Mouse (Mus musculus) limb, embryonic 11.5 days (tissue): ENCODE data around the gene Nuak1. TPM values are rescaled to one million over a fixed set of nuclear protein-coding genes. Genes with fewer than 3 reads are reported as not detected.

ENCODE experiments used
- ATAC-seq: fragments of 200-750 bp; cut with Nextera tagmentation; 2 replicates; pipeline ENCODE4 v1.8.0; 2017; ENCODE audit warnings: low read depth; ENCODE audit not compliant: insufficient number of reproducible peaks, low FRiP score, low TSS enrichment
- DNase-seq: peaks from one replicate; pipeline ENCODE4 v3.0.0-alpha.2; 2015; ENCODE audit warnings: low spot score
- H3K27ac ChIP-seq: fragments of 300-500 bp; sonication (generic); replicated peaks from 2 replicates; pipeline ENCODE4 v1.5.1; 2014; ENCODE audit warnings: low read depth, mild to moderate bottlenecking, low read length
- H3K27me3 ChIP-seq: fragments of 300-500 bp; sonication (generic); 2 replicates; pipeline ENCODE4 v1.6.1; 2014; ENCODE audit warnings: mild to moderate bottlenecking, low read length, mixed read lengths; ENCODE audit not compliant: control insufficient read depth, insufficient read depth
- H3K36me3 ChIP-seq: fragments of 300-500 bp; sonication (generic); 2 replicates; pipeline ENCODE4 v1.6.1; 2014; ENCODE audit warnings: mild to moderate bottlenecking, low read length, moderate library complexity, mixed read lengths; ENCODE audit not compliant: control insufficient read depth, insufficient read depth
- H3K4me1 ChIP-seq: fragments of 300-500 bp; sonication (generic); 2 replicates; pipeline ENCODE4 v1.6.1; 2014; ENCODE audit warnings: low read length, mixed read lengths; ENCODE audit not compliant: control insufficient read depth, insufficient read depth
- H3K4me2 ChIP-seq: fragments of 300-500 bp; sonication (generic); 2 replicates; pipeline ENCODE4 v1.6.1; 2014; ENCODE audit warnings: low read depth, mild to moderate bottlenecking, moderate library complexity; ENCODE audit not compliant: severe bottlenecking
- H3K4me3 ChIP-seq: fragments of 300-500 bp; sonication (generic); 2 replicates; pipeline ENCODE4 v1.5.1; 2014; ENCODE audit warnings: low read depth, low read length
- H3K9ac ChIP-seq: fragments of 300-500 bp; sonication (generic); 2 replicates; pipeline ENCODE4 v1.6.1; 2014; ENCODE audit warnings: mild to moderate bottlenecking, low read length
- H3K9me3 ChIP-seq: fragments of 300-500 bp; sonication (generic); 2 replicates; pipeline ENCODE4 v1.6.1; 2016; ENCODE audit warnings: low read length; ENCODE audit not compliant: control insufficient read depth
- WGBS: fragments of 180-500 bp; shearing (Covaris S2); extraction: QIAGEN DNeasy Blood & Tissue Kit; methylation state at CpG from one replicate; pipeline ENCODE4 v1.1.7; 2014; 5-methylcytosine and 5-hydroxymethylcytosine counted together
- polyA plus RNA-seq: library from polyadenylated mRNA; unstranded; fragments of >200 nt; fragmentation: Nextera tagmentation; extraction: Ambion mirVana; gene quantifications from 2 replicates; pipeline ENCODE4 v1.2.1, GENCODE M21; 2014

The Nuak1 gene
- polyA plus RNA-seq, 1 experiment from 2014 or later, result 2.0 TPM

- Histone ChIP-seq H3K27me3 (no peaks in the 10 kb centered on the region), H3K4me3 (no peak overlapping the region), H3K4me2 (no peak overlapping the region), H3K27ac (no peak overlapping the region), H3K9ac (no peak overlapping the region), H3K9me3 (no peaks in the 10 kb centered on the region), H3K4me1 (no peaks in the 10 kb centered on the region), H3K36me3 (no peaks in the 10 kb centered on the region)
- DNase-seq (no peak), ATAC-seq (no peak)
- WGBS, result 88% methylated on average over 9 of the region's 9 CpGs
Measured at GRCm38 (mm10) chr10:84457539-84457938, 17.1 kb upstream of the Nuak1 start.

GRCm38 (mm10) chr10:84456632-84457320, 16.4 kb upstream of the Nuak1 start:
- Histone ChIP-seq H3K27ac (no peak overlapping the region), H3K9ac (no peak overlapping the region), H3K4me2 (no peak overlapping the region), H3K9me3 (no peaks in the 10 kb centered on the region), H3K36me3 (no peaks in the 10 kb centered on the region), H3K4me3 (no peak overlapping the region), H3K27me3 (no peaks in the 10 kb centered on the region), H3K4me1 (no peaks in the 10 kb centered on the region)
- DNase-seq (no peak), ATAC-seq (no peak)
- WGBS, result 69% methylated on average over 9 of the region's 9 CpGs

GRCm38 (mm10) chr10:84451883-84452282, 11.5 kb upstream of the Nuak1 start:
- H3K9me3 ChIP-seq, result no peaks in the 10 kb centered on the region
- ATAC-seq (no peak), DNase-seq (no peak)
- H3K36me3 ChIP-seq, result no peaks in the 10 kb centered on the region
- 62% methylated on average over 4 of the region's 4 CpGs for WGBS
- H3K9ac ChIP-seq, result no peak overlapping the region
- no peaks in the 10 kb centered on the region for H3K27me3 ChIP-seq
- no peak overlapping the region for H3K27ac ChIP-seq
- H3K4me3 ChIP-seq, result no peak overlapping the region
- no peak overlapping the region for H3K4me2 ChIP-seq
- H3K4me1 ChIP-seq, result no peaks in the 10 kb centered on the region; the same call in 1 of the 2 replicates

- H3K4me2 ChIP-seq, result no peak overlapping the region
- no peak overlapping the region for H3K27ac ChIP-seq
- H3K36me3 ChIP-seq, result no peaks in the 10 kb centered on the region
- no peaks in the 10 kb centered on the region; the same call in 1 of the 2 replicates for H3K4me1 ChIP-seq
- 2% methylated on average over 10 of the region's 10 CpGs for WGBS
- ATAC-seq (no peak), DNase-seq (peak; percentile 91)
- H3K9ac ChIP-seq, result no peak overlapping the region
- no peak overlapping the region for H3K4me3 ChIP-seq
- H3K9me3 ChIP-seq, result no peaks in the 10 kb centered on the region
- H3K27me3 ChIP-seq, result no peaks in the 10 kb centered on the region
Measured at GRCm38 (mm10) chr10:84450654-84451053, 10.3 kb upstream of the Nuak1 start.

GRCm38 (mm10) chr10:84449733-84450132, 9.3 kb upstream of the Nuak1 start:
- Histone ChIP-seq H3K27me3 (no peaks in the 10 kb centered on the region), H3K4me3 (no peak overlapping the region), H3K36me3 (no peaks in the 10 kb centered on the region), H3K9ac (no peak overlapping the region), H3K27ac (no peak overlapping the region), H3K4me1 (no peaks in the 10 kb centered on the region; the same call in 1 of the 2 replicates), H3K9me3 (no peaks in the 10 kb centered on the region), H3K4me2 (no peak overlapping the region)
- DNase-seq (no peak), ATAC-seq (no peak)
- WGBS, result 71% methylated on average over 8 of the region's 8 CpGs

GRCm38 (mm10) chr10:84447411-84447821, 7.0 kb upstream of the Nuak1 start:
- peaks cover 3% of the 10 kb centered on the region for H3K4me1 ChIP-seq
- DNase-seq, result no peak
- no peaks in the 10 kb centered on the region for H3K27me3 ChIP-seq
- no peak overlapping the region for H3K4me3 ChIP-seq
- no peaks in the 10 kb centered on the region for H3K9me3 ChIP-seq
- H3K4me2 ChIP-seq, result no peak overlapping the region
- no peak overlapping the region for H3K9ac ChIP-seq
- H3K27ac ChIP-seq, result no peak overlapping the region
- H3K36me3 ChIP-seq, result no peaks in the 10 kb centered on the region
- WGBS, result 62% methylated on average over 8 of the region's 8 CpGs
- no peak for ATAC-seq

- Histone ChIP-seq H3K27ac (no peak overlapping the region), H3K4me1 (peaks cover 9% of the 10 kb centered on the region), H3K27me3 (no peaks in the 10 kb centered on the region), H3K9me3 (no peaks in the 10 kb centered on the region), H3K4me3 (no peak overlapping the region), H3K36me3 (no peaks in the 10 kb centered on the region), H3K9ac (no peak overlapping the region), H3K4me2 (no peak overlapping the region)
- 90% methylated on average over 6 of the region's 6 CpGs for WGBS
- DNase-seq (no peak), ATAC-seq (no peak)
Measured at GRCm38 (mm10) chr10:84446661-84447060, 6.3 kb upstream of the Nuak1 start.

- Histone ChIP-seq H3K27ac (no peak overlapping the region), H3K4me2 (no peak overlapping the region), H3K36me3 (no peaks in the 10 kb centered on the region), H3K9ac (no peak overlapping the region), H3K9me3 (no peaks in the 10 kb centered on the region), H3K4me1 (peaks cover 11% of the 10 kb centered on the region), H3K4me3 (no peak overlapping the region), H3K27me3 (no peaks in the 10 kb centered on the region)
- WGBS, result 75% methylated on average over 9 of the region's 9 CpGs
- ATAC-seq (no peak), DNase-seq (no peak)
Measured at GRCm38 (mm10) chr10:84444396-84444795, 4.0 kb upstream of the Nuak1 start.

- Histone ChIP-seq H3K9me3 (no peaks in the 10 kb centered on the region), H3K4me1 (peaks cover 23% of the 10 kb centered on the region), H3K27me3 (no peaks in the 10 kb centered on the region), H3K27ac (peak overlapping the region; percentile 36; the same call in 1 of the 2 replicates), H3K9ac (peak overlapping the region; percentile 100), H3K4me3 (peak overlapping the region; percentile 79), H3K36me3 (no peaks in the 10 kb centered on the region), H3K4me2 (peak overlapping the region; percentile 90)
- DNase-seq (peak; percentile 50), ATAC-seq (no peak)
- WGBS, result 9% methylated on average over 11 of the region's 11 CpGs
Measured at GRCm38 (mm10) chr10:84441846-84442245, 1.4 kb upstream of the Nuak1 start.
